Mouse (Mus musculus): Measurements from ENCODE around the gene Dnah17.

The Dnah17 gene

GRCm38 (mm10) chr11:118018328-118018727, 112.1 kb downstream of the Dnah17 start:
- DNase-seq: peak; percentile 46

DNA sequence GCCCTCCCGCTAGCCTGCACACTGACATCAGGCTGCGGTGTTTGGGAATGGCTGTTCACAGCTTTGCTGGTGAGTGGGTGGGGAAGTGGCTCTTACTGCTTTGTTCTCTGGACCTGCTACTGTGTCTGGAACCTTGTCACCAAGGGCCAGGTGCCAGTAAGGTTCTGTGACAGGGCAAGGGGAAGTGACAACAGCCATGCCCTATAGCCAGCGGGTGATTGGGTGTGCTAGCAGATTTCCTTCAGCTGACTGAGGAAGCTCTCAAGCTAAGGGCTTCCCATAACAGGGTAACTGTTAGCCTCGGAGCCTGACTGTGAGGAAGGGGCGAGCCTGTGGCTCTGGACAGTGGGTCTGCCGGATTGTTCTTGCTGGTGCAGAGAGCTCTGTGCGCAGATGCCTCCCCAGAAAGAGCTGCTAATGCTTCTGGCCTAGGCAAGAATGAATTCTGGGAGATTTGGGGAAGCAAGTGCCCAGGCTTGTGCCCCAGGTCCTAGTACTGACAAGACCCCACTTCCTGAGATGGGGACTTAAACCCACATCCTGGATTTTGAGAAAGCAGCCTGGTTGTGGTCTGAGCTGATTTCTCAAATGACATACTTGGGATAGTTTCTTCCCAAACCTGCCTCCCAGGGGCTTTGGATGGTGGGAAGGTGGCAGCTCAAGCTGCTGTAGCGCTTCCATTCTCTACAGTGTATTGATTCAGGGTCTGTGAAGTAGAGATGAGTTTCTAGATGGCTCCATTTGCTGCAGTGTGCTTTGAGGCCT, 114.9 kb downstream of the Dnah17 start:
- no peak for DNase-seq

DNA sequence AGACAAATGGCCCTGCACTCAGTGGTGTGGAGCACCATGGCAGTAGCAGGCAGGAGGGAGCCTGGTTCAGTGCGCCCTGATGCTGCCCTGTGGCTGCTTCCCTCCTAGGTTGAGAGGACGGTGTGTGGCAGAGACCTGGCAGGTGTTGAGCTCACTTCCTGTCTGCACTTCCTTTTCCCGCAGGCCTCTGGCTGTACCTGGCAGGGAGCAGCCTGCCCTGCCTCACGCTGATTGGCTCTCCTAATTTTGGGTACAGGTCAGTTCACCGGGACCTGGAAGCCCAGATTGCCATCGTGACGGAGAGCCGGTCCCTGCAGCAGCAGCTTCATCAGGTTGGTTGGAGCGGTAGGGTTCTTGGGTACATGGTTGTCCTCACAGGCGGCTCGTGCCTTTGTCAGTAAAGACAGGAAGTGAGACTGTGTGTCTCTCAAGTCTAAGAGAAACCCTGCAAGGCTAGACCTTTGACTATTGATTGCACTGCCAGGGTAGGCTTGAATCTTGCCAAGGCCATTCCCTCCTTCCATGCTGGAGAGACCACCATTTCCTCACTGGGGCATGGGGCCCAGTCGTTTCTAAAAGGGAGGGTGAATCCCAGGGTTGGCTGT, 115.9 kb downstream of the Dnah17 start:
- DNase-seq: no peak

GRCm38 (mm10) chr11:118013339-118013738, 117.1 kb downstream of the Dnah17 start:
- DNase-seq: no peak

DNA sequence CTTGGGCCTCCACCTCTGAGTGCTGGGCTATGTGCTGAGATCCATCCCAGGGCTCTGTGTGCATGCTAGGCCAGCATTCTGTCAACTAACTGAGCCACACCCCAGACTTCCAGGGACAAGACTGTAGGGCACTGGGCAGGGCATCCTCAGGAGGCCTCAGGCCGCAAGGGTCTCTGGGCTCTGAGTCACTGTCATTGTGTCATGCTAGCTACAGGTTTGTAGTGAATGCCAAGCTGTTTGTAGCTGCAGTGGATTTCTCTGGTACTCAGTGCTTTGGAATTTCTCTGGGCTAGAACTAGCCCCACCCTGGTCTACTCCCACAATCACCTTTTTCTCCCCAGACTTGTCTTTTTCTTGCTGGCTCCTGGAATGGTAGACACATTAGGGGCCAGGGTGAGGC, 117.8 kb downstream of the Dnah17 start:
- DNase-seq: no peak

DNA sequence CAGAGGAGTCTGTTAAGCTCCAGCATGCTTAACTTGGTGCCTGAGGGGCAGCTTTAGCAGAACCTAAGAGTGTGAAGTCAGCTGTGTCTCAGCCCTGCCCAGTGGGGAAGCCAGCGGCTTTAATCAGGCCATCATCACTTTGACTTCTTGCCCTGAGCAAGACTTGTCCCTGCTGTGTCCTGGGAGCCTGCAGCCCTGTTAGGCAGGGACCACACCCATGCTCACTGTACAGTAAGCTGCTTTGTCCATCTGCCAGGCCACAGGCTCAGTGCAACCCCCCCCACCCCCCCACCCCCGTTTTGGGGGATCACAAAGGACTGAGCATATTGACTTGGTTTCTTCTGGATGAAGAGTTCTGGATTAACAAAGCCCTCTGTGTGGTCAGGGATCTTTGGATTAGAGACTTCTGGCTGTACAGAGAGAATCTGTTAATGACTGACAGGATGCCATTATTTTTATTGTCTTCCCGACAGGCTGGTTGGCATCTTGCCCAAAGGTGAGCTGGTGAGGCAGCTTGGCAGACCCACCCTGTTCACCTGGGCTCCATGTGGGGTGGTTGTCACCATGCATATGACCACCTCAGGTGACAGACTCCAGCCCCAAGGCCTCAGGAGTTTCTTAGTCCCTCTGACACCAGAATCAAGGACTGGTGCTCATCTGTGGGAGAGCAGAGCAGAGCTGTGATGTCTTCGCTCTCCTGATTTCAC, 120.4 kb downstream of the Dnah17 start:
- peak; percentile 58 for DNase-seq

DNA sequence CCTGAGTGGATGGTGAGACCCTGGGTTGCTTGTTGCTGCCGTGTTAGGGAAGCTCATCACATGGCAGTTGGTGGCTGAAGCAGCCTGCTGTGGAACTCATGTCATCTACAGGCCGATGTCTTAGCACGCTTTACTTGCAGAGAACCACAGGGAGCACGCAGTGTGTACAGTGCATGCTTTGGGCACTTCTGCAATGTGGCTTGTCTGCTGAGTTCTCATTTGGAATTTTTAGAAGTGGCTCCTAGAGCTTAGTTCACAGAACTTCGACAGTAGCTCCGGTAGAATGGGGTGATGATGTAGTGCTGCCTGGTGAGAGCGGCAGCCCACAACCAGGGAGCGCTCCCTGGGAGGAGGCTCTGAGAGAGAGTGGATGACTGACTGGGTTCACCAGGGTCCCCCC, 121.6 kb downstream of the Dnah17 start:
- DNase-seq: no peak

DNA sequence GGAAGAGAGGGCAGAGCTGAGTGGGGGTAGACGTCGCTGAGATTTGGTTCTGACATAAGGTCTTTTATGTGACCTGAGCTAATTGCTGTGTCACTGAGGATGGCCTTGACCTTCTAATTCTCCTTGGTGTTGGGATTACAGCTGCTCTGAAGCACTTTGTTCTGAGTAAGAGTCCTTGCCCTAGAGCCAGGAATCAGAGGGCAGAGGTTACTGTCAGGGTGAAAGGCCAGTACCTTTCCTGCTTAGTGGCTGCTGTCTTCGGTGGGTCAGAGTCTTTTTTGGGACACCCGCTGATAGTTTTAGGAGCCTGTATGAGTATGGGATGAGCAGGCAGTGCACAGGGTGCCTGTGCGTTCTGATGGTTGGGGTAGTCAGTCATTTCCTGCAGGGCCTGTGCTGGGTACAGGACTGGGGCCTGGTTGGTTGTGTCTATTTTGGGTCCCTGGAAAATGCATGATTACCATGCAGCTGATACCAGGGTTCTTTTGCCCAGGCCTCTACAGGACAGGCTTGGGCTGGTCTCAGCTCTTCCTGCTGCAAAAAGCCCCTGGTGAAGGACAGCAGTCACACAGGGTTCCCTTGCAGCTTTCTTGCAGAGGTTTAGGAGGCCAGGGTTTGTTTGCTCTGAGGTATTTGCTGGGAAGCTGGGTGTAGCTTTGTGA, 122.2 kb downstream of the Dnah17 start:
- no peak for DNase-seq

DNA sequence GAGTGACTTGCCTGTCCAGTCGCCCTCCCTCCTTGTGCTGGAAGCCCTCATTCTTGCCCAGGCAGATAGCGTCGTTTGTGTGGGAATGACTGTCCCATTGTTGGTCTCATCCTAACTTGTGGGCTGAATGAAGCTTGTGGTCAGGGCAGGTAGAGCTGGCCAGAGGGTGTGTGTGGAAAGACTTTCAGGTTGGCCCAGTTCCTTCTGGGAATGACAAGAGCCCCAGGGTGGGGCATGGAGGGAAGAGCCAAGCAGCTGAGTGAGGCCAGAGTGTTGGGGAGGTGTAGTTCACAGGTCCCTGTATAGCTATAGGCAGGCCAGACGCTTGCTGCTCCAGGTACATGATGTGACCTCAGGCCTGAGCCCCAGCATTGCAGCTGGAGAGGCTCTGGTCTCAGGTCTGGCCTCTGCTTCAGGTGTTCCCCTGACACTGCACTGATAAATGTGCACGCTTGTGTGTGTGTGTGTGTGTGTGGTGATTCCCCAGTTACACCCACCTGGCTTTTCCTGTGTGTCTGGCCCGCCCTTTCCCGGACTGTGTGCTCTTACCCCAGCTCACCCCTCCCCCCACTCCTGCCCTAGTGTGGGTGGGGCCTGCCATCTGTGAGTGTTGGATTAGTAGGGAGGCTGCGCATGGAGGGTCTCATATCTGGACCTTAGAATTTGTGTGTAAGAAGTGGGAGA, 122.8 kb downstream of the Dnah17 start:
- DNase-seq: no peak

- DNase-seq: peak; percentile 77
These were observed 126.2 kb downstream of the Dnah17 start for GRCm38 (mm10) chr11:118004217-118004616.

GRCm38 (mm10) chr11:118003718-118004117, 126.7 kb downstream of the Dnah17 start:
- DNase-seq: peak; percentile 73

DNA sequence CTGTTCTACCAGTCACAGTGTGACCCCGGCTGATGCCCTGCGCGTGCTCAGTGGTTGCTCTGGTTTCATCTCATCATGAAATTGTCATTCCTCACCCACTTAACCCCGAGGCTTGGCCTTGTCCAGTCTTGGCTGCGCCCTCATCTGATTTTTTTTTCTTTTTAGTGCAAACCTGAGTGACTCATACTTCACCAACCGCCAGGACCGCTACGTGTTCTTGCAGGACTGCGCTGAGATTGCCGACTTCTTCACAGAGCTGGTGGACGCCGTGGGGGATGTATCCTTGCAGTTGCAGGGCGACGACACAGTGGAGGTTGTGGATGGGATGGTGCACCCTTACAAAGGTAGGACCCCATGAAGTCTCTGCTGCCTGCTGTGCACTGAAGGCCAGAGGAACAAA, 127.3 kb downstream of the Dnah17 start:
- DNase-seq: no peak

DNA sequence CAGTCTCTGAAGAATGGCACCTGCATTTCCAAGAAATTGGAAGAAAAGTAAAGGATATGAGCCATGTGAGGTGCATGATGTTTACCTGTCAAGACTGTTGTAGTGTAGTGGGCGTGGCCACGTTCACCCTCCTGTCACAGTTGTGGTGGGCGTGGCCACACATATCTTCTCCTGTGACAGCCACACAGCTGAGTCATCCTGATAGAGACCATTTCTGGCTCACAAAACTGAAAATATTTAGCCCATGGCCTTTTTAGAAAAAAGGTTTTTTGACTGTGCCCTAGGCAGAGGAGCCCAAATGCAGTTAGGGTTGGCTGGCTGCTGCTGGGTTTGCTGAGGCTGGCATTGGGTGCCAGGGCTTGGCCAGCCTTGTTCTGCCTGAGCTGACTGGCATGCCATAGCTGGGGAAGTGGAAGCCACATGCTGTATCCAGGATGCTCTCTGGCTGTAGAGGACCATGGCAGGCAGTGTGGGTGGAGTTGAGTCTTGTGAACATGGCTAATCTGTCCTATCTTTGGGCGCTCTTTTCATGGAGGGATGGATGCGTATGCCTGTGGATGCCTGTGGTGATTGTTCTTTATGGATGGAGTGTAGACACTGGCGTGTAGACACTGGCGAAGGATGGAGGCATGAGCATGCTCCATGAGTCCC, 129.7 kb downstream of the Dnah17 start:
- DNase-seq: no peak

DNA sequence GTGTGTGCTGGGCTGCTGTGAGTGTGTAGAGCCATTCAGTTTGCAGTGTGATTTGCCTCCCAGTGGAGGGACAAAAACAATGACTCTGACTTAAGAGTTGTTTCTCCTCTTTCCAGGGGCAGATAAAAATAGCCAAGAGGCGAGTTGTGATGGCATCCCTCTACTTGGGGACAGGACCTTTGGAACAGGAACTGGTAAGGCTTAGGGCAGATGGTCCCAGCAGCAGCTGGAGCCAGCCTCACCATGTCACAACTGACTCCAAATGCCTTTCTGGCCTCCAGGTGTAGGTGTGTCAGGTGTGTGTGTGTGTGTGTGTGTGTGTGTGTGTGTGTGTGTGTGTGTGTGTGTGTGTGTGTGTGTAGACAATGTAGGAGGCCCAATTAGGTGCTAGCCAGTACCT, 130.4 kb downstream of the Dnah17 start:
- DNase-seq: no peak

DNA sequence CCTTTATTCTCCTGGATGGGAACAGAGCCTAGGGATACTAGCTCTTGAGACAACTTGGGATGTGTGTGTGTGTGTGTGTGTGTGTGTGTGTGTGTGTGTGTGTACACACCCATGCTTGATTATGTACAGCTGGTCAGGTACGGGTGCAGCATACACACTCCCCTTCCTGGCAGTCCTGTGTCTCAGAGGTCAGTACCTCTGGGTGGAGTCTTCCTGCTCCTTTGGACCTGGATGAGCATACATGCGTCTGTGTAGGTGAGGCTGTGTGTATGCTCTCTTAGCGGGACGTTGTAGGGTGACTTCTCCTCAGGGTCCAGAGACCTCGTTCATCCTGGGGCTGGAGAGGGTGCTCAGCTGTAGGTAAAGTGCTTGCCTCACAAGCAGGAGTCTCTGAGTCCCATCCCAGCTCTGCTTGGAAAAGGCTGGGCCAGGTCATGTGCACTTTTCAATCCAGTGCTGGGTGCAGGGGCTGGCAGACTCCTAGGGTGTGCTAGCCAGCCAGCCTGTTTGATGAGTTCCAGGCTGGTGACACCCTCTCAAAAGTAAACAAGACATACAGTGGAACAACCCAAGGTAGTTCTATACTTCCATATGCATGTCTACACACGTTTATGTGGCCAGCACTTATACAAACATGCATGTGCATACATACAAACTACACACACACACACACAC, 131.0 kb downstream of the Dnah17 start:
- no peak for DNase-seq

- no peak for DNase-seq
These were observed 132.1 kb downstream of the Dnah17 start for GRCm38 (mm10) chr11:117998356-117998755.

GRCm38 (mm10) chr11:117997085-117997484, 133.3 kb downstream of the Dnah17 start:
- no peak for DNase-seq

DNA sequence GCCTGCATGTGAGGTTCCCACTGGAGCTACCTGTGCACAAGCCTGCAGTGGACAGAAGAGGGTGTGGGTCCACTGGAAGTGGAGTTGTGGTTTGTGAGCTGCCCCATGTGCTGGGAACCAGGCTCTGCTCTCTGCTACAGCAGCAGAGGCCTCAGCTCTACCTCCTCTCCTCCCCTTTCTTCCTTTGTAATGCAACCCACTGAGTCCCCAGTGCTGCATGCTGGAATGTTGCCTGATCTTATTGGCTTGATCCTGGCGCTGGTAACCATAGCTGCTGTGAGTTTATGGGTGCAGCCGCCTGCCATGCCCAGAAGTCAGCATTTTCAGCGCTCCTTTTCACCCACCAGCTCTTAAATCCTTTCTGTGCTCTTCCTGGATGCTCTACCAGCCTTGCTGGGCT, 134.4 kb downstream of the Dnah17 start:
- no peak for DNase-seq

DNA sequence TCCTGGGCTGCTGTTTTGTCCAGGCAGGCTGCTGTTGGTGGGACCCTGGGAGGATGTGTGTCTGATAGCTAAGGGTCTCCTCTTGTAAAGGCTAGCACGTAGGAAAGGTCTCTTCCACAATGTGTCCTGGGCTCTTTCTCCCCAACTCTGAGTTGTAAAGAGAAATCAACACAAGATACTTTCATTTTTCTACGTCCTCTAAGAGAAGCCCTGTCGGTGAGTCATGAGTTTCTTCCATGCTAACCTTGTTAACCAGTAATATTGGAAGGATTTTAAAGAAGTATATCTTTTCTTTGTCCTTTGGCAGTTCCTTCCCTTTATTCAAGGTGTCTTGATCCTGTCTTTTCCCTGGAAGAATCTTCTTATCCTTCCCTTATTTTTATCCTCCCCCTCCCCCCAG, 134.8 kb downstream of the Dnah17 start:
- DNase-seq: no peak

- no peak for DNase-seq
These were observed 135.2 kb downstream of the Dnah17 start for GRCm38 (mm10) chr11:117995255-117995654.

- DNase-seq: peak; percentile 48
These were observed 136.0 kb downstream of the Dnah17 start for GRCm38 (mm10) chr11:117994250-117995057.

Data from kidney, postnatal 10 days (tissue).